Mouse (Mus musculus): ENCODE results near the gene Adgrg3. TPM values are rescaled to one million over a fixed set of nuclear protein-coding genes. Genes with fewer than 3 reads are reported as not detected.
A peak's percentile ranks its signal among the peaks of the same experiment; 100 is the strongest.
"Not testable (repeated sequence)": the region's sequence is repeated elsewhere in the genome, so short reads cannot be mapped to it uniquely, and the experiment has no call there.

Adgrg3 gene
- polyA plus RNA-seq, 1 experiment from 2014 or later: 2.4 TPM

- no peak overlapping the region for H3K9ac ChIP-seq
- H3K27me3 ChIP-seq (replicated peaks): no peaks in the 10 kb centered on the region
- H3K4me3 ChIP-seq: no peak overlapping the region
- H3K4me1 ChIP-seq: peaks cover 53% of the 10 kb centered on the region
- peak overlapping the region; percentile 89; the same call in 1 of the 2 replicates for H3K4me2 ChIP-seq (replicated peaks)
- 53% methylated on average over 8 of the region's 8 CpGs for WGBS
- no peak for ATAC-seq (ENCODE audit: low FRiP score, low read depth)
- H3K9me3 ChIP-seq: no peaks in the 10 kb centered on the region
- no peak overlapping the region for H3K27ac ChIP-seq
- H3K36me3 ChIP-seq: peaks cover 49% of the 10 kb centered on the region
Measured at GRCm38 (mm10) chr8:95002089-95002655, 15.3 kb upstream of the Adgrg3 start.

GRCm38 (mm10) chr8:95012442-95012919 is 5.0 kb upstream of the Adgrg3 start:
- H3K27me3 ChIP-seq (replicated peaks): no peaks in the 10 kb centered on the region
- H3K9me3 ChIP-seq: no peaks in the 10 kb centered on the region
- ATAC-seq (ENCODE audit: low FRiP score, low read depth): no peak
- no peak overlapping the region for H3K4me3 ChIP-seq
- no peak overlapping the region for H3K27ac ChIP-seq
- peaks cover 75% of the 10 kb centered on the region for H3K36me3 ChIP-seq
- no peak overlapping the region for H3K4me2 ChIP-seq (replicated peaks)
- H3K4me1 ChIP-seq: 0 out of 2 replicates have a peak, but pooled peaks cover 4% of the 10 kb centered on the region
- H3K9ac ChIP-seq: no peak overlapping the region
- 90% methylated on average over 15 of the region's 15 CpGs for WGBS

- Histone ChIP-seq H3K27ac (no peak overlapping the region), H3K36me3 (peaks cover 42% of the 10 kb centered on the region), H3K9ac (no peak overlapping the region), H3K4me3 (no peak overlapping the region), H3K4me2 (replicated peaks) (no peak overlapping the region), H3K4me1 (0 out of 2 replicates have a peak, but pooled peaks cover 4% of the 10 kb centered on the region), H3K27me3 (replicated peaks) (no peaks in the 10 kb centered on the region), H3K9me3 (no peaks in the 10 kb centered on the region)
- ATAC-seq (ENCODE audit: low FRiP score, low read depth): no peak
- 83% methylated on average over 4 of the region's 4 CpGs for WGBS
Measured at GRCm38 (mm10) chr8:95015866-95016265, 1.6 kb upstream of the Adgrg3 start.

- ATAC-seq (ENCODE audit: low FRiP score, low read depth): 0 out of 2 replicates have a peak, but pooled peaks have one; percentile 15
- 0 out of 2 replicates have a peak, but pooled peaks cover 4% of the 10 kb centered on the region for H3K4me1 ChIP-seq
- no peak overlapping the region for H3K4me2 ChIP-seq (replicated peaks)
- no peak overlapping the region for H3K27ac ChIP-seq
- no peaks in the 10 kb centered on the region for H3K9me3 ChIP-seq
- H3K27me3 ChIP-seq (replicated peaks): no peaks in the 10 kb centered on the region
- H3K36me3 ChIP-seq: peaks cover 33% of the 10 kb centered on the region
- 74% methylated on average over 4 of the region's 4 CpGs for WGBS
- H3K4me3 ChIP-seq: no peak overlapping the region
- H3K9ac ChIP-seq: no peak overlapping the region
Measured at GRCm38 (mm10) chr8:95016684-95017083, 808 bp upstream of the Adgrg3 start.

- no peak for ATAC-seq (ENCODE audit: low FRiP score, low read depth)
- Histone ChIP-seq H3K4me2 (replicated peaks) (no peak overlapping the region), H3K9me3 (no peaks in the 10 kb centered on the region), H3K27ac (no peak overlapping the region), H3K36me3 (peaks cover 19% of the 10 kb centered on the region), H3K9ac (no peak overlapping the region), H3K27me3 (replicated peaks) (no peaks in the 10 kb centered on the region), H3K4me1 (0 out of 2 replicates have a peak, but pooled peaks cover 4% of the 10 kb centered on the region), H3K4me3 (no peak overlapping the region)
- whole genome bisulfite sequencing: 88% methylated on average over 9 of the region's 9 CpGs
Measured at GRCm38 (mm10) chr8:95017969-95018635, 610 bp downstream of the Adgrg3 start.

GRCm38 (mm10) chr8:95020293-95020777 is 2.8 kb downstream of the Adgrg3 start:
- H3K36me3 ChIP-seq: no peaks in the 10 kb centered on the region
- ATAC-seq (ENCODE audit: low FRiP score, low read depth): no peak
- H3K9me3 ChIP-seq: no peaks in the 10 kb centered on the region
- no peaks in the 10 kb centered on the region for H3K27me3 ChIP-seq (replicated peaks)
- H3K9ac ChIP-seq: no peak overlapping the region
- H3K4me2 ChIP-seq (replicated peaks): no peak overlapping the region
- no peak overlapping the region for H3K27ac ChIP-seq
- 0 out of 2 replicates have a peak, but pooled peaks cover 4% of the 10 kb centered on the region for H3K4me1 ChIP-seq
- 82% methylated on average over 12 of the region's 12 CpGs for WGBS
- no peak overlapping the region for H3K4me3 ChIP-seq

- no peak overlapping the region for H3K4me2 ChIP-seq (replicated peaks)
- H3K27ac ChIP-seq: no peak overlapping the region
- H3K36me3 ChIP-seq: no peaks in the 10 kb centered on the region
- H3K9me3 ChIP-seq: no peaks in the 10 kb centered on the region
- no peak for ATAC-seq (ENCODE audit: low FRiP score, low read depth)
- H3K4me3 ChIP-seq: no peak overlapping the region
- H3K4me1 ChIP-seq: 0 out of 2 replicates have a peak, but pooled peaks cover 4% of the 10 kb centered on the region
- no peak overlapping the region for H3K9ac ChIP-seq
- H3K27me3 ChIP-seq (replicated peaks): no peaks in the 10 kb centered on the region
- 88% methylated on average over 10 of the region's 10 CpGs for WGBS
Measured at GRCm38 (mm10) chr8:95020821-95021220, 3.3 kb downstream of the Adgrg3 start.

GRCm38 (mm10) chr8:95023201-95023600 is 5.7 kb downstream of the Adgrg3 start:
- no peak for ATAC-seq (ENCODE audit: low FRiP score, low read depth)

GRCm38 (mm10) chr8:95024387-95024786 is 6.9 kb downstream of the Adgrg3 start:
- Histone ChIP-seq H3K9ac (no peak overlapping the region), H3K4me3 (no peak overlapping the region), H3K4me2 (replicated peaks) (no peak overlapping the region), H3K27me3 (replicated peaks) (no peaks in the 10 kb centered on the region), H3K4me1 (no peaks in the 10 kb centered on the region), H3K27ac (no peak overlapping the region), H3K9me3 (no peaks in the 10 kb centered on the region), H3K36me3 (no peaks in the 10 kb centered on the region)
- WGBS: 79% methylated on average over 4 of the region's 4 CpGs
- no peak for ATAC-seq (ENCODE audit: low FRiP score, low read depth)

More at GRCm38 (mm10) chr8:95023201-95023600, 5.7 kb downstream of the Adgrg3 start:
- no peak overlapping the region for H3K27ac ChIP-seq
- H3K4me3 ChIP-seq: no peak overlapping the region
- H3K4me1 ChIP-seq: no peaks in the 10 kb centered on the region
- H3K4me2 ChIP-seq (replicated peaks): no peak overlapping the region
- H3K27me3 ChIP-seq (replicated peaks): no peaks in the 10 kb centered on the region
- no peaks in the 10 kb centered on the region for H3K36me3 ChIP-seq
- no peak overlapping the region for H3K9ac ChIP-seq
- no peaks in the 10 kb centered on the region for H3K9me3 ChIP-seq
- WGBS: 32% methylated on average over 8 of the region's 8 CpGs

- H3K4me3 ChIP-seq: no peak overlapping the region
- H3K4me1 ChIP-seq: no peaks in the 10 kb centered on the region
- no peaks in the 10 kb centered on the region for H3K36me3 ChIP-seq
- no peak overlapping the region for H3K27ac ChIP-seq
- no peaks in the 10 kb centered on the region for H3K9me3 ChIP-seq
- H3K4me2 ChIP-seq (replicated peaks): no peak overlapping the region
- WGBS: 64% methylated on average over 2 of the region's 2 CpGs
- no peak for ATAC-seq (ENCODE audit: low FRiP score, low read depth)
- no peak overlapping the region for H3K9ac ChIP-seq
- H3K27me3 ChIP-seq (replicated peaks): no peaks in the 10 kb centered on the region
Measured at GRCm38 (mm10) chr8:95025421-95025820, 7.9 kb downstream of the Adgrg3 start.

- H3K27ac ChIP-seq; H3K4me2 ChIP-seq (replicated peaks); H3K4me1 ChIP-seq; H3K9me3 ChIP-seq; H3K36me3 ChIP-seq; H3K9ac ChIP-seq; ATAC-seq (ENCODE audit: low FRiP score, low read depth); H3K27me3 ChIP-seq (replicated peaks); H3K4me3 ChIP-seq: not testable (repeated sequence)
- 58% methylated on average over 7 of the region's 7 CpGs for WGBS
Measured at GRCm38 (mm10) chr8:95028391-95028790, 10.9 kb downstream of the Adgrg3 start.

- H3K9me3 ChIP-seq: no peaks in the 10 kb centered on the region
- no peak overlapping the region for H3K4me2 ChIP-seq (replicated peaks)
- H3K4me3 ChIP-seq: no peak overlapping the region
- H3K4me1 ChIP-seq: no peaks in the 10 kb centered on the region
- no peaks in the 10 kb centered on the region for H3K36me3 ChIP-seq
- ATAC-seq (ENCODE audit: low FRiP score, low read depth): no peak; the same call in 1 of the 2 replicates
- H3K27me3 ChIP-seq (replicated peaks): no peaks in the 10 kb centered on the region
- H3K9ac ChIP-seq: no peak overlapping the region
- 69% methylated on average over 7 of the region's 7 CpGs for WGBS
- H3K27ac ChIP-seq: no peak overlapping the region
Measured at GRCm38 (mm10) chr8:95037106-95037925, 19.8 kb downstream of the Adgrg3 start.

Data from neural tube, embryonic 12.5 days (tissue).